Mouse (Mus musculus): ENCODE measurements at regions not wholly inside any gene's neighbourhood (a gene's known extent, or its start where the extent isn't known, plus 50 kb on each side); places are given as distances from the start of the nearest gene placed in this dataset.
"Not testable (repeated sequence)": the region's sequence is repeated elsewhere in the genome, so short reads cannot be mapped to it uniquely, and the experiment has no call there.

DNA sequence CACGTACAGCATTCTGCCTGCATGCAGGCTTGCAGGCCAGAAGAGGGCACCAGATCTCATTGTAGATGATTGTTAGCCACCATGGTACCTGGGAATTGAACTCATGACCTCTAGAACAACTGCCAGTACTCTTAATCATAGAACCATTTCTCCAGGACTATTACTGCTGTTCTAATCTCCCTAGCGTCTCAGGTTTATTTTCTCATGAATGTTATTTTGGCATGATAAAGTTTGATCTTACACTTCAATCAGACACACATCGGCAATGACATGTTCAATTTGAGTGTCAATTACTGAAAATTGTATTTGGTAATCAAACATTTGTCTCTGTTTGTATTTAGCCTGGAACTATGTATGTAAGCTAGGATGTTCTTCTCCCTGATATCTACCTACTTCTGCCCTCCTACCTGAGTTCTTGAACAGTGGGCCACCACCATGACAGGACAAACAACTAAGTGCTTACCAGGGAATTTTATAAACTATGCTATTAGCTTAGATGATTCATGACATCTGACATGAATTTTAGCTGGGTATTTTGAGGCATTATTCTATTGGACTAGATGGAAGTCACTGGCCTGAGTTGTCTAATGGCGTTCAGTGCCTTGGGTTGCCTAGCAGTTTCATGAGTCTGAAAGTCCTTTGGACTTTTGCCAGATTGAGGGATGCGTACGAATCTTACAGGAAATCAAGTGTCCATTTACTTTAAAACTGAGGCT lies 468.5 kb upstream of the Olfr161 start:
- TF ChIP-seq USF1 (IDR thresholded peaks at IDR 0.05; ENCODE audit: low read depth); CTCF (IDR thresholded peaks at IDR 0.05; ENCODE audit: control insufficient read depth, insufficient read depth, insufficient read length): not testable (repeated sequence)
